Mouse (Mus musculus) left cerebral cortex, adult 8-10 months (tissue): ENCODE results near the gene Olfr437. TPM values are rescaled to one million over a fixed set of nuclear protein-coding genes. Genes with fewer than 3 reads are reported as not detected.
"Not testable (repeated sequence)": the region's sequence is repeated elsewhere in the genome, so short reads cannot be mapped to it uniquely, and the experiment has no call there.

ENCODE experiments used
- DNase-seq, 2 experiments: peaks; one replicate each; pipeline ENCODE4 v3.0.0; 2022; ENCODE audit warnings: low spot score in 2 of 2
- total RNA-seq, 4 experiments: library from RNA; stranded (reverse); gene quantifications; 2 replicates each; pipeline ENCODE4 v1.2.4; 2022

Gene Olfr437
- total RNA-seq, result not detected

DNA sequence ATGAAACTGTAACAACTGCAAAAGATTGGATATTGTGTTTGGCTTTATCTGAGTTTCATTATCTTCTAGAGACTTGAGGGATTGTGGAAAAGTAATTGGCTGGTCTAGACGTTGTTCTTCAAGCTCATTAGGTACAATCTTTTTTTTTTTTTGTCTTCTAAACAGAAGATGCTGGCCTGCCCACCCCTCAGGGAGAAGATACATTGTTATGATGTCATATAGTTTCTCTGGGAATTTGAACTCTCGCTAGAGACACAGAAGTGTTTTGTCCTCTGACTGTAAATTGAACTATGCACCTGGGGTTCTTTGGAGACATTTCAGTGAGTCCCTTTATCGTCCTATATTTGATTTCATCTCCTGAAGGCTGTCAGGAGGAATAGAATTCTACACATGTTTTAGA lies at the start of gene Olfr437:
Olfr437 (plus strand) TSS at position 301 of the 400 bp plus-strand sequence.
- DNase-seq, result no peak

DNA sequence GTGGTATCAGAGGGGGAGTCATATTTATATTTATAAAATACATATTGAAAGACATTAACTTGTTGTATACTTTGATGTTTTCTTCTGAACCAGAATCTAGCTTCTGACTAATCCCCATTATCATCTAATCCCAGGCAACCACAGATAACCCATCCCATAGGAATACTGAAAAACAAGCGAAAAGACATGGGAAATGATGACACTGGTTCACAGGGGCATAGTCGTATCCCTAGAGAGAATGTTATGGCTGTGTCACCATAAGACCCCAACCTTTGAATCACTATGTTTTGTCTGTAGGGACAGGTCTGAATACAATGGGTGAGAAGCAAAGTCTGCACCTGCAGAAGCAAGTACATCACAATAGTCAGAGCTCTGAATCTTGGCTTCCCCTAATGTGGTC lies 16.8 kb upstream of the Olfr437 start, which contains the start of gene Olfr237-ps1:
Olfr237-ps1 (plus strand) TSS at position 301 of the 400 bp plus-strand sequence.
- not testable (repeated sequence) for DNase-seq

DNA sequence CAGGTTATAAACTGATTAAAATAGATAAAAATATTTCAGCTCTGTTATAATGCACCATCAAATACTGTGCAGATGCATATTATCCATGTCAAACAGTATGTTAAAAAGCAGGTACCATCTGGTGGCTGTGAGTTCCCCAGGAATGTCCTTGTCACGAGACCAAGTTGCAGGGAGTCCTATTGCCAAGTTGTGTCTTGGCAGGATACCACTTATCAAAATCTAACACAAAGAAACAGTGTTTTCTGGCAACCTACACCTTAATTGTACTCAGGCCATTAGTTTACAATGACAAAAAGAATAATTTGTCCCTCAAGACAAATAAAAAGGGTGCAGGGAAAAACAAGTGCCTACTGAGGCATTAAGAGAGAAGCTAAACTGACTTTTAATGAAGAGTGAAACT lies 3.6 kb upstream of the Olfr437 start:
- DNase-seq, result no peak

DNA sequence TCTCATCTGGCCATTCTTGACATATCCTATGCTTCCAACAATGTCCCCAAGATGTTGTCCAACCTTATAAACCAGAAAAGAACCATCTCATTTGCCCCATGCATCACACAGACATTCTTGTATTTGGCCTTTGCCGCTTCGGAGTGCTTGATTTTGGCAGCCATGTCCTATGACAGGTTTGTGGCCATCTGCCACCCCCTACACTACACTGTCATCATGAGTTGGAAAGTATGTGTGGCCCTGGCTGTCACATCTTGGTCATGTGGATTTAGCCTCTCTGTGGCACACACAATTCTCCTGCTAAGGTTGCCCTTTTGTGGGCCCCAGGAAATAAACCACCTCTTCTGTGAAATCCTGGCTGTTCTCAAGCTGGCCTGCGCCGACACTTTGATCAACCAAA lies 4.2 kb downstream of the Olfr437 start:
- DNase-seq, result no peak

DNA sequence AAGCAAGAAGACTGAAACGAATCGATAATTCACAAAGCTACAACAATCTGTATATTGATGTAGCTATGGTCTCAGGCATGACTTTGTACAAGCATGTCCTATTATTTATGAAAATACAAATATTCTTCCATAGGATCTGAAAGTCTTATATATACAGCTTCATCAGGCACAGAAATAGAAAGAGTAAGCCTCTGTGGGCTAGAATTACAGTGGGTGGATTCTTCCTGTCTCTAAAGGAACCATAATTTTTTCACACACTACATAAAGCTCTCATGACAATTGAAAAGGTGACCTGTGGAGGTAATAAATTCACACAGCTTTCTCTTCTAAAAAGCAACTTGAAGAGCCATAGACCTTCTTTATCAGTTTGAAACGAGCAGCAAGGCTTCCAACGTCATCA lies 8.8 kb downstream of the Olfr437 start, which contains the start of gene Olfr13:
Olfr13 (plus strand) TSS at position 301 of the 400 bp plus-strand sequence.
- no peak for DNase-seq

DNA sequence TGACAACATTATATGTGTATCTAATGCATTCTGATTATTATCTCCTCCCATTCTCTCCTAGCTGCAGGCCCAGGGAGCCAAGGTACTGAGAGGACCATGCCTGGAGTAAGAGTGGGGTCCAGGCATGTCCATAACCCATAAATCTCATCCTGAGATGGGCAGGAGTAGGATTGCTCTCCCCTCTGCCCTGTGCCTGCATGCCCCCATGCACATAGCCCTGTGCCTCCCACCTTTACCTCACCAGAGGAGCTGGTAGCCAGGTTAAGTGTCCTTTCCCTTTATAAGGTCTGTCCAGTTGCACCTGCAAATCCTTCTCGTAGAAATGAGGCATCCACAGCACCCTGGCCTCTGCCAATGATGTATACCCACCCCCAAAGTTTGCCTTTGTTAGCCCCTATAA lies 15.0 kb downstream of the Olfr437 start:
- no peak for DNase-seq

DNA sequence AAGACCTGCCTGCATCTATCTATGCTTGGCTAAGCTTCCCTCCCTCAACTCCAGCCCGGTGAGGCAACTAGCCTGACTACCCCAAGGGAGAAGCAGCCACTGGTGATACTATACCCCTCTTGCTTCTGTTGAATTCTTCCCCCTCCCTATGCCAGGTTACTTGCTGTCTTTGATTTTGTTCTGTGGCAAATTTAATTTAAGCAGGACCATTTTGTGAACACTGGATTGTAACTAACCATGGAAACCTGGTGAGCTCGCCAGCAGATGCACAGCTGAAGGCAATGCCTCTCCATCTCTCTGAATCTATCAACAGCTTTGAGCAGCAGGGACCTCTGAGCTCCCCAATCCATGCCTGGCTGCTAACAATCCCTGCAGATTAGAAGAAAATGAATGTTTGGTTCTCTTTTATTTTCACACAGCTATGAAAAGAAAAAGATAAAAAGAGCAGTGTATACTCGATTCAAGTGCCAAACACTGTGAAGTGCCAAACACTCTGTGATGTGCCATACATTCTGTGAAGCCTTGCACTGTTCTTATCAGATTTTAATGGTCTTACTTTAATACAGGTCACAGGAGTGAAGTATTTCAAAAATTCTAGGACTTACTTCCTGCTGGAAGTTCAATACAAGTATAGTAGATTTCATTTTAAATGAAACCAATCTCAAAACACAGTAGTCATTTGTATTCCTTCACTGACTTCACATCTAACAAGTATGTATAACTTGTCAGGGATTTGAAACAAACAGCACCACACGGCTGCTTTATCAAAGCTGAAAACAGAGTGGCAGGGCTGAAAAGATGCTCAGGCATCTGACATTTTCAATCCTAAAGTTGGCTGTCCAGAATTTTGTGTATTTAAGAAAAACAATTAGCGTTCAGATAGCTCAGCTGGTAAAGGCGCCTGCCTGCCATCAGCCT lies 15.8 kb downstream of the Olfr437 start:
- no peak for DNase-seq

DNA sequence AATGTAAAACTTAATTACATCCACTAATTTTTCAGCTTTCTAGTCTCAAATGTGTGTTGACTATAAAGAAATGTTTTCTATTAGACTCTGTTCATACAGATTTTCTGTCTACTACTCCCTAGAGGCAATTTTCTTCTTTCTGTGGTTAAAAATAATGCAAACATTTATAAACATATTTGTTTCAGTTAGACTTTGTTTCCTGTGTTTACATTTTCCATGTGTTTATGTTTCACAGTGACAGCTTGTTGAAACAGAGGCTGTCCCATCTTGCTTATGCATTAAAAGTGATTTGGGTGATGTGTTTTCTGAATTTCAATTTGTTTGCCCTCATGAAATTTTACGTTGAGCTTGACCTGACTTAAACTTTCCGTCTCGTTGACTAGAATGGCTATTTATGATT lies 27.9 kb downstream of the Olfr437 start:
- DNase-seq, result no peak

DNA sequence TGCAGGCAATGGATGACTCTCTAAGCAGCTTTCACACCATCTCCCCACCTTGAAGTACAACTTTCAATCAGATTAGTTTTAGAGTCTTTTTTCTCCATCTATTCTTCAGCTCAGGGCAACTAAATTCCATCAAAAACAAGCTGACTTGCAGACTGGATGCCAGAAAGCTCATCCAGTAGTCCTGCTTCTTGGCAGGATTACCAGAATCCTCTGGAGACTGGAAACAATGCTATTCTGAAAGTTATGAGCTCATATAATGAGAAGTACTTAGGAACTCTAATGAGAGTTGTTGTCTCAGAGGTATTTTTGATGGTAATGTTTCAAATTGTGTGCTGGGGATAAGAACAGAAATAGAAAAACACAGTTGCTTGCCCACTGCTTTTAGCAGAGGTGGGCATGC lies 33.7 kb downstream of the Olfr437 start, which contains the start of gene Olfr435:
Olfr435 (plus strand) TSS at position 366 of the 400 bp plus-strand sequence.
- DNase-seq, result no peak

DNA sequence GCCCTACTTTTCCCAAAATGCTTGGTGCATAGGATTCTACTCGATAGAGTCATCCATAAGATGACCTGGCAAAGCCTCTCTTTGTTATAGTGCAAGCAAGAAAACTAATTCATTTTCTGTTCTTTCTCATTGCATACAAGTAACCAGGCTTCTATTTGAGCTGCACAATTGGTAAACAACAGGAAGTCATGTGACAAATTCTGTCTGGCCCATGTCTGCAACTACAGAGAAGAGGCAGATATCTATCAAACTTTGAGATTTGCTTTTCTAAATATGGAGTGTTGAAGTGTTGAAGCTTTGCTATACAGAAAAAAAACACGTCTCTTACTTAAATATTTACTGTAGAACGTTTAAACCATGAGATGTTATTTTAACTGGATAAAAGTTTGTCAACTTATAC lies 35.0 kb downstream of the Olfr437 start:
- DNase-seq, result no peak

DNA sequence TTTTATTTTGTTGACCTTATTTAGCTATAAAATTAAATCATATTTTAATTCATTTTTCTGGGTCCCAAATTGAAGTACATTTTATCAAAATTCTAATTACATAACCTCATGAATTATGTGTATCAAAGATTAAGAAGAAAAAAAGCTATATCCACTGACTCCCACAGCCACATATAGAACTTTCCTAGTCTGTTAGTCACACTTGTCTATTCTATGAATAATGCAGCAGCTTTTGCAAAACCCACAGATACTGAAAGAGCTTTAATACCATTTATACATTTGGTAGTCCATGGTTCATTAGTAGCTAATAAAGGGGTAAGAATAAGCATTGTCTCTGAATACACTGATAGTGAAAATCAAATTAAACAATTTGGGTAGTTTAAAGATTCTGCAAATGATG lies 39.7 kb downstream of the Olfr437 start:
- DNase-seq, result no peak

DNA sequence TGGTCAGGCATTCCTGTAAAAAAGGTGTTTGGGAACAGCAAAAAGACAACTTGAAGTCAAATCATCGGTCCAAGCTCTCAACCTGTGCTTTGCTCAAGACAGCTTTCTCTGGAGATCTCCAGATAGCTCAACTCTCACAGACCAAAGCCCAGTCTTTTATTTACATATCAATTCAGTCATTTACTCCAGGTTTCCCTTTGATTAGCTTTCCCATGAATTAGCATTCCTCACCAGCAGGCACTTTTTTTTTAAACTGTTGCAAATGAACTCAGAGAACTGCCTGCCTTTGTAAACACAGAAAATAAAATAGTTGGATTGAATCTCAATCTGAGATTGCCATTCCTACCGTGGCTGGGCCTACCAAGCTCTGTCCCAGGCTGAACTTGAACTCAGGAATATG lies 42.3 kb downstream of the Olfr437 start:
- DNase-seq, result no peak

DNA sequence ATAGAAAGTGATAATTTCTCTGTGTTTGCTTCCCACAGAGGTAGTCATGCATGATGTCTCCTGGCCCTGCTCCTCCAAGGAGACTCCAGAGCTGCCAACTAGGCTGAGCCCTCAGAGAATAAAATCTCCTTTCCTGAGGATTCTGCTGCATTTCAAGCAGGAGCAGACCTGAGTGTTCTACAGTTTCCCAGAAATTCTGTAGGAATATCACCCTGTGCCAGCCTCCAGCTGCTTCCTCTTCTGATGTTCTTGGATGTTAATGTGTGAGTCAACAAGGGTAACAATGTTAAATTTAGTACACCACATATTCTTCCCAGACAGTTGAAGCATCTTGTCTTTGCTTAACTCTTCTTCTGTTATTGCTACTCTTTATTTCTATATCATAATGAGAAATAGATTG lies 49.8 kb downstream of the Olfr437 start, which contains the start of gene Olfr434:
Olfr434 (plus strand) TSS at position 149 of the 400 bp plus-strand sequence.
- peak in 1 of 2 experiments; percentile 58 for DNase-seq

Other genes with a start within 250 kb of the Olfr437 start
- gene Olfr446, start 241.9 kb upstream of the Olfr437 start, total RNA-seq, result not detected
- gene Olfr444, start 214.2 kb upstream of the Olfr437 start, total RNA-seq, result not detected
- under 1 TPM in 1 of 4 experiments, not detected in 3; 0.50 TPM for gene Olfr441, start 56.9 kb upstream of the Olfr437 start, total RNA-seq
- gene Olfr237-ps1, start 16.7 kb upstream of the Olfr437 start, total RNA-seq, result not detected
- gene Olfr13, start 8.9 kb downstream of the Olfr437 start, total RNA-seq, result not detected
- not detected for gene Olfr435, start 33.9 kb downstream of the Olfr437 start, total RNA-seq
- gene Olfr434, start 49.7 kb downstream of the Olfr437 start, total RNA-seq, result not detected
- not detected for gene Olfr47, start 68.2 kb downstream of the Olfr437 start, total RNA-seq
- gene Arhgef5, start 102.3 kb downstream of the Olfr437 start, total RNA-seq, result 1 to 10 TPM; 2.6 to 3.2 (median 2.8) TPM
- not detected for gene Nobox, start 146.3 kb downstream of the Olfr437 start, total RNA-seq